Mouse (Mus musculus) heart, adult 11 months (tissue): ENCODE results near the gene Rfx8.

Experiments
- DNase-seq: peaks from one replicate; pipeline ENCODE4 v3.0.0; 2022

The Rfx8 gene

GRCm38 (mm10) chr1:39734311-39734710 is 13.5 kb upstream of the Rfx8 start:
- peak; percentile 97 for DNase-seq

GRCm38 (mm10) chr1:39733876-39734275 is 13.1 kb upstream of the Rfx8 start:
- DNase-seq = peak; percentile 93

GRCm38 (mm10) chr1:39732081-39732480 is 11.3 kb upstream of the Rfx8 start:
- DNase-seq = peak; percentile 61

GRCm38 (mm10) chr1:39731543-39731942 is 10.7 kb upstream of the Rfx8 start:
- DNase-seq = peak; percentile 92

- peak; percentile 42 for DNase-seq
These were observed 10.1 kb upstream of the Rfx8 start for GRCm38 (mm10) chr1:39730868-39731267.

- DNase-seq = peak; percentile 89
These were observed 9.1 kb upstream of the Rfx8 start for GRCm38 (mm10) chr1:39729919-39730318.

- peak; percentile 89 for DNase-seq
These were observed 542 bp upstream of the Rfx8 start for GRCm38 (mm10) chr1:39721351-39721726.

- no peak for DNase-seq
These were observed 611 bp downstream of the Rfx8 start for GRCm38 (mm10) chr1:39720186-39720585.

GRCm38 (mm10) chr1:39715551-39715950 is 5.2 kb downstream of the Rfx8 start:
- peak; percentile 82 for DNase-seq

- DNase-seq = no peak
These were observed 6.1 kb downstream of the Rfx8 start for GRCm38 (mm10) chr1:39714729-39715128.

GRCm38 (mm10) chr1:39713842-39714658 is 6.7 kb downstream of the Rfx8 start:
- DNase-seq = peak; percentile 99

GRCm38 (mm10) chr1:39713300-39713699 is 7.5 kb downstream of the Rfx8 start:
- DNase-seq = no peak

GRCm38 (mm10) chr1:39712261-39712660 is 8.5 kb downstream of the Rfx8 start:
- peak; percentile 98 for DNase-seq

GRCm38 (mm10) chr1:39710604-39711003 is 10.2 kb downstream of the Rfx8 start:
- peak; percentile 97 for DNase-seq

- no peak for DNase-seq
These were observed 10.8 kb downstream of the Rfx8 start for GRCm38 (mm10) chr1:39710016-39710415.

- DNase-seq = peak; percentile 85
These were observed 12.0 kb downstream of the Rfx8 start for GRCm38 (mm10) chr1:39708778-39709177.

- peak; percentile 75 for DNase-seq
These were observed 18.4 kb downstream of the Rfx8 start for GRCm38 (mm10) chr1:39702216-39703046.

- DNase-seq = peak; percentile 91
These were observed 19.6 kb downstream of the Rfx8 start for GRCm38 (mm10) chr1:39701274-39701602.

- DNase-seq = peak; percentile 85
These were observed 20.1 kb downstream of the Rfx8 start for GRCm38 (mm10) chr1:39700599-39701273.

GRCm38 (mm10) chr1:39698456-39698855 is 22.3 kb downstream of the Rfx8 start:
- DNase-seq = peak; percentile 96

- DNase-seq = no peak
These were observed 25.6 kb downstream of the Rfx8 start for GRCm38 (mm10) chr1:39695198-39695597.

- DNase-seq = no peak
These were observed 26.0 kb downstream of the Rfx8 start for GRCm38 (mm10) chr1:39694756-39695155.

- DNase-seq = no peak
These were observed 28.8 kb downstream of the Rfx8 start for GRCm38 (mm10) chr1:39691974-39692373.
